Mouse (Mus musculus): ENCODE results near the gene Gm45208. TPM values are rescaled to one million over a fixed set of nuclear protein-coding genes. Genes with fewer than 3 reads are reported as not detected.

The Gm45208 gene
- polyA plus RNA-seq, 1 experiment from 2014 or later, result 2.7 TPM

- Histone ChIP-seq H3K9me3 (ENCODE audit: low read length) (no peaks in the 10 kb centered on the region), H3K27me3 (replicated peaks; ENCODE audit: insufficient read depth, low read length) (no peaks in the 10 kb centered on the region), H3K36me3 (ENCODE audit: insufficient read depth, low read length) (no peaks in the 10 kb centered on the region), H3K9ac (replicated peaks; ENCODE audit: low read depth) (no peak overlapping the region), H3K4me1 (ENCODE audit: insufficient read depth, low read depth, low read length) (no peaks in the 10 kb centered on the region), H3K4me2 (replicated peaks; ENCODE audit: low read depth, low read length) (no peak overlapping the region), H3K27ac (ENCODE audit: low read length) (no peak overlapping the region), H3K4me3 (ENCODE audit: low read depth, low read length) (no peak overlapping the region)
- WGBS, result 26% methylated on average over 17 of the region's 26 CpGs
- peak; percentile 64 for DNase-seq (ENCODE audit: low spot score)
- peak; percentile 59 for ATAC-seq
- TF ChIP-seq CTCF (IDR thresholded peaks at IDR 0.05) (peak; percentile 72), EP300 (IDR thresholded peaks at IDR 0.05) (no peak)
Measured at GRCm38 (mm10) chrX:7733571-7734156, 11.6 kb downstream of the Gm45208 start.

- Histone ChIP-seq H3K27me3 (replicated peaks; ENCODE audit: insufficient read depth, low read length) (no peaks in the 10 kb centered on the region), H3K9ac (replicated peaks; ENCODE audit: low read depth) (no peak overlapping the region), H3K4me2 (replicated peaks; ENCODE audit: low read depth, low read length) (peak overlapping the region; percentile 33), H3K36me3 (ENCODE audit: insufficient read depth, low read length) (no peaks in the 10 kb centered on the region), H3K27ac (ENCODE audit: low read length) (peak overlapping the region; percentile 84), H3K4me3 (ENCODE audit: low read depth, low read length) (peak overlapping the region; percentile 35; the same call in 1 of the 2 replicates), H3K4me1 (ENCODE audit: insufficient read depth, low read depth, low read length) (no peaks in the 10 kb centered on the region), H3K9me3 (ENCODE audit: low read length) (no peaks in the 10 kb centered on the region)
- no peak for TF ChIP-seq CTCF (IDR thresholded peaks at IDR 0.05)
- no peak for TF ChIP-seq EP300 (IDR thresholded peaks at IDR 0.05)
- WGBS, result 53% methylated on average over 13 of the region's 14 CpGs
- ATAC-seq (peak; percentile 70), DNase-seq (ENCODE audit: low spot score) (peak; percentile 83)
Measured at GRCm38 (mm10) chrX:7739336-7740081, 17.5 kb downstream of the Gm45208 start.

- Histone ChIP-seq H3K36me3 (ENCODE audit: insufficient read depth, low read length) (no peaks in the 10 kb centered on the region), H3K4me2 (replicated peaks; ENCODE audit: low read depth, low read length) (peak overlapping the region; percentile 33), H3K9me3 (ENCODE audit: low read length) (no peaks in the 10 kb centered on the region), H3K9ac (replicated peaks; ENCODE audit: low read depth) (no peak overlapping the region), H3K27ac (ENCODE audit: low read length) (peak overlapping the region; percentile 84), H3K4me3 (ENCODE audit: low read depth, low read length) (peak overlapping the region; percentile 35), H3K4me1 (ENCODE audit: insufficient read depth, low read depth, low read length) (no peaks in the 10 kb centered on the region), H3K27me3 (replicated peaks; ENCODE audit: insufficient read depth, low read length) (no peaks in the 10 kb centered on the region)
- WGBS, result 38% methylated on average over 10 of the region's 10 CpGs
- peak; percentile 82 for DNase-seq (ENCODE audit: low spot score)
- TF ChIP-seq EP300 (IDR thresholded peaks at IDR 0.05) (peak; percentile 16; the same call in 1 of the 2 replicates), CTCF (IDR thresholded peaks at IDR 0.05) (no peak)
- ATAC-seq, result peak; percentile 82
Measured at GRCm38 (mm10) chrX:7740082-7740819, 18.2 kb downstream of the Gm45208 start.

GRCm38 (mm10) chrX:7741103-7741502 is 19.1 kb downstream of the Gm45208 start:
- no peaks in the 10 kb centered on the region for H3K9me3 ChIP-seq (ENCODE audit: low read length)
- H3K4me2 ChIP-seq (replicated peaks; ENCODE audit: low read depth, low read length), result peak overlapping the region; percentile 27; the same call in 1 of the 2 replicates
- WGBS, result 51% methylated on average over 5 of the region's 5 CpGs
- TF ChIP-seq EP300 (IDR thresholded peaks at IDR 0.05) (no peak), CTCF (IDR thresholded peaks at IDR 0.05) (no peak)
- H3K27me3 ChIP-seq (replicated peaks; ENCODE audit: insufficient read depth, low read length), result no peaks in the 10 kb centered on the region
- H3K4me3 ChIP-seq (ENCODE audit: low read depth, low read length), result peak overlapping the region; percentile 35
- DNase-seq (ENCODE audit: low spot score) (peak; percentile 53), ATAC-seq (peak; percentile 59)
- H3K36me3 ChIP-seq (ENCODE audit: insufficient read depth, low read length), result no peaks in the 10 kb centered on the region
- no peak overlapping the region for H3K9ac ChIP-seq (replicated peaks; ENCODE audit: low read depth)
- peak overlapping the region; percentile 84 for H3K27ac ChIP-seq (ENCODE audit: low read length)
- H3K4me1 ChIP-seq (ENCODE audit: insufficient read depth, low read depth, low read length), result no peaks in the 10 kb centered on the region

- Histone ChIP-seq H3K4me2 (replicated peaks; ENCODE audit: low read depth, low read length) (no peak overlapping the region), H3K4me3 (ENCODE audit: low read depth, low read length) (no peak overlapping the region), H3K27me3 (replicated peaks; ENCODE audit: insufficient read depth, low read length) (no peaks in the 10 kb centered on the region), H3K27ac (ENCODE audit: low read length) (no peak overlapping the region), H3K4me1 (ENCODE audit: insufficient read depth, low read depth, low read length) (no peaks in the 10 kb centered on the region), H3K36me3 (ENCODE audit: insufficient read depth, low read length) (no peaks in the 10 kb centered on the region), H3K9ac (replicated peaks; ENCODE audit: low read depth) (no peak overlapping the region), H3K9me3 (ENCODE audit: low read length) (no peaks in the 10 kb centered on the region)
- no peak for DNase-seq (ENCODE audit: low spot score)
- WGBS, result 49% methylated on average over 5 of the region's 5 CpGs
- no peak for ATAC-seq
- TF ChIP-seq EP300 (IDR thresholded peaks at IDR 0.05), result no peak
- TF ChIP-seq CTCF (IDR thresholded peaks at IDR 0.05), result peak; percentile 48
Measured at GRCm38 (mm10) chrX:7743470-7743869, 21.4 kb downstream of the Gm45208 start.

GRCm38 (mm10) chrX:7744940-7745339 is 22.9 kb downstream of the Gm45208 start:
- H3K9me3 ChIP-seq (ENCODE audit: low read length), result no peaks in the 10 kb centered on the region
- no peaks in the 10 kb centered on the region for H3K27me3 ChIP-seq (replicated peaks; ENCODE audit: insufficient read depth, low read length)
- TF ChIP-seq CTCF (IDR thresholded peaks at IDR 0.05), result no peak
- no peak for TF ChIP-seq EP300 (IDR thresholded peaks at IDR 0.05)
- no peaks in the 10 kb centered on the region for H3K4me1 ChIP-seq (ENCODE audit: insufficient read depth, low read depth, low read length)
- H3K36me3 ChIP-seq (ENCODE audit: insufficient read depth, low read length), result no peaks in the 10 kb centered on the region
- H3K4me3 ChIP-seq (ENCODE audit: low read depth, low read length), result no peak overlapping the region
- 40% methylated on average over 1 of the region's 1 CpGs for WGBS
- H3K9ac ChIP-seq (replicated peaks; ENCODE audit: low read depth), result no peak overlapping the region
- DNase-seq (ENCODE audit: low spot score) (no peak), ATAC-seq (no peak)
- H3K4me2 ChIP-seq (replicated peaks; ENCODE audit: low read depth, low read length), result no peak overlapping the region
- H3K27ac ChIP-seq (ENCODE audit: low read length), result no peak overlapping the region

Data from lung, postnatal 0 days (tissue).